Mouse (Mus musculus) frontal cortex, postnatal 25 days (tissue): ENCODE measurements around the gene Lhfpl1.
"Not testable (repeated sequence)": the region's sequence is repeated elsewhere in the genome, so short reads cannot be mapped to it uniquely, and the experiment has no call there.

Experiments used
- DNase-seq, 2 experiments: peaks; one replicate each; pipeline ENCODE4 v3.0.0; 2022; ENCODE audit warnings: low spot score in 2 of 2

Gene Lhfpl1

DNA sequence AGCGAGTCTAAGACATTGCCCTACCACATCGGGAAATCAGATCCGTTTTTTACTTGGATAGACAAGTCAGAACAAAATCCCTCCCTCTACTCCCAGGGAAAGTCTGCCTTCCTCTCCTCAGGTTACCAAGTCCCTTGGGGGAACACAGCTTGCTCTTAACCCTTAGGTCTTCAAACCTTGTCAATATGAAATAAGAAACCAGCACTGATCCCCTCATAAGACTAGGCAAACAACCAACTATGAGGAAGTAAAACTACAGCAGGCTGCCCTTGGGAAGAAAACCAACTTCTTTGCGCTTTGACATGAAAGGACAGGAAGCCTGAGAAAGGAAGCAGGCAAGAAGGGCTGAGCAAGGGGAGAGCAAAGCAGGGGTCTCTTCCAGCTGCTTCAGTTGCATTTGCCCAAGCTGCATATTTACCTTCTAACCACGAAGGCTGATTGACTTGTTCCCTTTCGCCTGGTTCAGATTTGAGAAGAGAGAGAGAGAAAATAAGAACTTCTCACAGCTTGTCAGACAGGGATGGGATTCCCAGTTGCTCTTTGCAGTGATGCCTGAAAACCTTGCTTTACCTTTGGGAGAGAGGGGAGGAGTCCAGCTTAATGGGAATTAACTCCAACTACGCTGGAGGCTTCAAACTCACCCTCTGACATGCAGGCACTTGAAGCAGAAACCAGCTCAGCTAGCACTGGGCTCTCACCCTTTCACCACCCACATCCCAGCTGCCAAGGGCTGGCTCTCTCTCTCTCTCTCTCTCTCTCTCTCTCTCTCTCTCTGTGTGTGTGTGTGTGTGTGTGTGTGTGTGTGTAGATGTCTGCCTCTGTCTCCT lies at the start of gene Lhfpl1:
TSS of gene Lhfpl1 (minus strand) at position 713 of the 827 bp plus-strand sequence.
- no peak for DNase-seq

DNA sequence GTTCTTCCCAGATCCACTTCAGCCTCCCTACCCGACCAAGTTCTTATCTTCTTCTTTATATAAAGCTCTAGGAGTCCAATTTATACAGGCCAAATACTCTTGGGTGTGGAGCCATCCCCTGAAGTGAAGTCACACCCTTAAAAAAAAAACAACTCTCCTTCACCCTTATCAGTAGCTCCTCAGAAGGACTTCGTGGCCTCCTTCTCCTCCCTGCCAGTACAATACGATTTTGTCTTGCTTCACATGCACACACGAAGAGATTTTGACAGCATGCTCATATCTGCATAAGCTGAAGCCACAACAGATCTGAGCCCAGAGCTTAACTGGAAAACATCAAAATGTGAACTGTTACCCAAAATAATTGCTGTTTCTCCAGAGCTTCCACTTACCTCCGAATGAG lies 22.9 kb upstream of the Lhfpl1 start:
- DNase-seq, result no peak

DNA sequence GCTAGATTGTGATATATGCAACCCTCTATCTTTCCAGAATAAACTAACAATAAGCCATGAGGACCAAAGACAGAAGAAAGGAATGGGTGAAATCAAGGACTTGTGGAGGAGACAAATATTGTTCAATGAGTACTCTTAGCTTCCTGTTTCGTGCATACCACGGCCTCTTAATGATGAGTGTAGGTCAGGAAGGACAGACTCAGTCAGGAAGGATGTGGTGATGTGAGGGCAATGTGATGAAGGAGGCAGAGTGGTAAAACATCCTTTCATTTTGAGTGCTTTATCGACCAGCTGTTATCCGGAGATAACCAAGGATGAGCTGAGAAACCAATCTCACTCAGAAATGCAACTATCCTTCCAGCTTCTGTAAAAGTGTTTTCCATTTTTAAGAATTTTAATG lies 13.6 kb upstream of the Lhfpl1 start:
- DNase-seq, result no peak

DNA sequence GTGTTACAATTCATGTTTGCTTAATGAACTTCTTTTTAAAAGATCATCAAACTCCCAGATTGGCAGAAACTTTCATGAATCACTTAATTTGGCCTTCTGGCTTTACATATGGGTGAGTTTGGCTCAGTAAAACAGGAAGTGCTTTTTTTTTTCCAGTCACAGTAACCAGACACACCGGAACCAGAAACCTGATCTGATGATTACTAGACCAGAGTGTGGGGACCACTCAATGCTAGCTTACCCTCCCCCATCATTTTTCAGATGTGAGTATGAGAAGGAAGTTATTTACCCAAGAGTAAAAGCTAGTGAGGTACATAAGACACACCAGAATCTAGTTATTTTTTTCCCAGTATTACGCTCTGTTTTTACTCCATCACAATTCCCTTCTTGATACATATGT lies 6.5 kb downstream of the Lhfpl1 start:
- DNase-seq, result no peak

DNA sequence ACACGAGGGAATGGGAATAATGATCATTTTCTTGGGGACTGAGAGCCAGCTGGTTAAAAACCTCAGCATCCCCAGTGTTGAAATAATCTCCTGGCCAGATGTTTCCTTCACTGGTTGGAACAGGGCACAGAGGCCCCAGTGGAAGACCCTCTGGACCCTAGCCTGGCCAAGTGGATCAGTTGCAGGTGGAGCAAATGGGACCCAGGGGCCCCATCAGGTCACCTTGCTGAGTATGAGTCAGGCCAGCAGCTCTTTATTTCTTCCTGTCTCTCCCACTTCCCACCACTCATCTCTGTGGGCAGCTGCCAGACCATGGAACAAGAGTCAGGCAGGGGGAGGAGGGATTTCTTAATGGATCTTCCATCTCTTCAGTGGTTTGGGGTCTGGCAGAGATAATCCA lies 12.7 kb downstream of the Lhfpl1 start:
- no peak for DNase-seq

DNA sequence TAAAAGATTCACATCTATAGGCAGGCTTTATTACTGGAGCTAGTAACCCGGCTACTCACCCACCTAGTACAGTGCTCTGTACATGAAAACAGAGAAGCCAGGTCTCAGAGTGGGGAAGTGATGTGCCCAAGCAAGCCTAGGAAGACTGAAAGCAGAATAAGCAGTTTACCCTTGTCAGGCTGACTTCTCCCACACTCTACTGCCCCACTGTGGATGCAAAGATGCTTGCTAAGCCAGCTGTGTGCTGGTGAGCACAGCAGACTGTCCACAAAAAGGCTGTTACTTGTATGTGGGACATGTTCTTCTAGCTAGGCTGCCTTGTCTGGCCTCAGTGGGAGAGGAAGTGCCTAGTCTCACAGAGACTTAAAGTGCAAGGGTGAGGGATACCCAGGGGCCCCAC lies 40.3 kb downstream of the Lhfpl1 start:
- no peak for DNase-seq

DNA sequence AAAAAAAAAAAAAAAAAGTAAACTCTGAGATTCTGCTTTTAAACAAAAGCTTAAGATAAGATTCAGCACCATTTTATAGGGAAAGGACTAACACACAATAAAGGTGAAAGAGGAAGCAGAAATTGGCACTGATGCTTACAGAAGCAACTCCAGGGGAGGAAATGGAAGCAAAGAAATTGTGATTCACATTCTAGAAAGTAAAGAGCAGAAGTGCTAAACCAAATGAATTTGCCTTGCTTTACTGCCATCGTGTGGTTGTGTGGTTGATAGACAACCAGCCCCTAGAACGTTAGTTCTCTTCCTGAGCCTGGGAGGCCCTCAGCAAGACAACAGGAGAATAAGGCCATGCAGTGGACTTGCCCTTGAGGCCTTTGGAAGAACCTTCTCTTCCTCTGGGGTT lies 41.7 kb downstream of the Lhfpl1 start:
- DNase-seq, result no peak

DNA sequence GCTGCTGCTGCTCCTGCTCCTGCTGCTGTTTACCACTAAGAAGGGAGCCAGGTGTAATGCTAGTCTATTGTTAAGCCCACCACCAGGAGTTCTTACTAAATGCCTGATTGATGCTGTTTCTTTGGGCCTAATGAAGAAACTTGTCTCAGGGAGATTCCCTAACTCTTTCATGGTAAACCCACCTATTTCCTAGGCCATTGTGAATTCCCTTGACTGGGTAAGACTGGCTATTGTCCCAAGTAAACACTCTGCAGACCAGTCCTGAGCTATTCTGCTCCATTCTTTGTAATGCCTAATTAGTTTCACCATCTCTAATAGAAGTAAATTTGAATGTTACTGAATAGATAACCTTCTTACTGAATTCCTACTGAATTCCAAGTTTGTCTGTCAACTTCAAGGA lies 48.7 kb downstream of the Lhfpl1 start:
- not testable (repeated sequence) for DNase-seq

DNA sequence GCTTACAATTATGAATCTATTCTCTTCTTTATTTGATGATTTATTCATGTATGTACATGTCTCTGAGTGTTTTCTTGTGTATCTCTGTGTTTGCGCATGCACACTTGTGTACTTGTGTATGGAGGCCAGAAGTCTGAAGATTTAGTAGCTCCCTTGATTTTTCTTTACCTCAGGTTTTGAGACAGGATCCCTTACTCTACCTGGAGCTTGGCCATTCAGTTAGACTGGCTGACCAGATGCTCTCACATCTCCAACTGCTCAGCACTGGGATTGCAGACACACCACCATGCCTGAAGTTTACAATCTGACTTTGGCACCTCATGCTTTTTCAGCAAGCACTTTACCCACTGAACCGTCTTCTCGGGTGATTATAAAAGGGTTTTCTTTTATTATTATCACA lies 76.7 kb downstream of the Lhfpl1 start:
- DNase-seq, result no peak

DNA sequence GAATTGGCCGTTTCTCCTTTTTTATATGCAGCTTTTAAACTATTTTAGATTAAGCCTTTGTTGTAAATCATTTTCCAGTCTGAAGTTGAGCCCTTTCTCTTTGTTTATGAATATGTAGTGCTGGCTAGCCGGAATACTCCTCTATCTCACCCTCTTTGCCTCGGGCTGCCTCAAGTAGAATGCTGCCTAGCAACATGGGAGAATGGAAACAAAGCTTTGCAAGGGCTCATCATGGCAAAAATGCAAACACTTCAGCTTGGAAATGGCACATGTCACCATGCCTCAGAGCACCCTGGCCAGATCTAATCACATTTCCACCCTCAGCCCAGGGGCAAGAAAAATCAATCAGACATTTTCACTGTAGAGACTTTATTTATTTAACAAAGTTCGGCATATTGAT lies 77.1 kb downstream of the Lhfpl1 start:
- no peak for DNase-seq

DNA sequence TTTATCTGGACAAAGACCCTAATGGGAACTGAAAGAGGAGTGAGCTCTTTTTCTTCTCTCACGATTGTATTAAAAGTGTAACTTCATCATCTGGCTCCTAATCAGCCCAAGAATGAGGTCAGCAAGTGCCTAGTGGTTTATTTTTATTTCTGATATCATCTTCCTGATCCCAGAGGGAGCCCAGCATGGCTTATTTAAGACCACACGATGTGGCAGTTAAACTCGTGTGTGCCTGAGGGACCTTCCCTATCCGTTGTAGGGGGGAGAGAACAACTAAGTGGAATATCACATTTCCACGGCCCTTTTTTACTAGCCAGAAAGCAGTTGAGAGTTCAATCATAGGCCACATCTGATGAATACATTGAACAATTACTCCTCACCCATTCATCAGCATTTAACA lies 87.1 kb downstream of the Lhfpl1 start:
- DNase-seq, result no peak
